Mouse (Mus musculus): ENCODE data around the gene Slc5a1. TPM values are rescaled to one million over a fixed set of nuclear protein-coding genes. Genes with fewer than 3 reads are reported as not detected.

Gene Slc5a1
- 0.14 TPM for polyA plus RNA-seq (2014; fragmentation: Illumina TruSeq; extraction: RNeasy Lipid Tissue Mini Kit (QIAGEN cat#74804); ENCODE audit: low read depth, low replicate concordance)

DNA sequence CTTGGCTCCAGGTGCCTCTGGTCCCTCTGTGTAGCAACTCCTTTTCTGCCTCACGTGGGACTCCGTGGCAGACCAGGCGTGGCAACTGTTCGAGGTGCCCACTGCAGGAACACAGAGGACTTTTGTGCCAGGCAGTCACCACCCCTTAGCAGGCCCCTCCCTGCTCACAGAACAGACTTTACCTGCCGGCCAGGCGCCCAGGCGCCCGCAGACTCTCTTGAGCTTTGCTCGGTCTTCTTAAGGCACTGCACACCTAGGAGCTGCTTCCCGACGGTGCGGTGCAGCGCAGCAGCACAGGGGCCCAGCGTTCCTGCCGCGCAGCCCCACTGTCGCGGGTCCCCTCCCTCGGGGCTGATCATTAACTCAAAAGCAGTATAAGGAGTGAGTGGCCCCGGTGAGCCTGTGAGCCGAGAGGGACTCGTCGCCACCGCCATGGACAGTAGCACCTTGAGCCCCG, at the start of gene Slc5a1:
Slc5a1 (plus strand) TSS at position 195 of the 457 bp plus-strand sequence.

Other genes starting within 250 kb of the Slc5a1 start
- gene Prr14l, start 250.0 kb upstream of the Slc5a1 start, polyA plus RNA-seq (2014; fragmentation: Illumina TruSeq; extraction: RNeasy Lipid Tissue Mini Kit (QIAGEN cat#74804); ENCODE audit: low read depth, low replicate concordance), result 7.6 TPM
- gene Depdc5, start 240.5 kb upstream of the Slc5a1 start, polyA plus RNA-seq (2014; fragmentation: Illumina TruSeq; extraction: RNeasy Lipid Tissue Mini Kit (QIAGEN cat#74804); ENCODE audit: low read depth, low replicate concordance), result 13.4 TPM
- 132 TPM for gene Ywhah, start 85.4 kb upstream of the Slc5a1 start, polyA plus RNA-seq (2014; fragmentation: Illumina TruSeq; extraction: RNeasy Lipid Tissue Mini Kit (QIAGEN cat#74804); ENCODE audit: low read depth, low replicate concordance)
- 9.3 TPM for gene Spon2, start 114.2 kb downstream of the Slc5a1 start, polyA plus RNA-seq (2014; fragmentation: Illumina TruSeq; extraction: RNeasy Lipid Tissue Mini Kit (QIAGEN cat#74804); ENCODE audit: low read depth, low replicate concordance)
- 115 TPM for gene Ctbp1, start 170.8 kb downstream of the Slc5a1 start, polyA plus RNA-seq (2014; fragmentation: Illumina TruSeq; extraction: RNeasy Lipid Tissue Mini Kit (QIAGEN cat#74804); ENCODE audit: low read depth, low replicate concordance)
- gene Maea, start 231.3 kb downstream of the Slc5a1 start, polyA plus RNA-seq (2014; fragmentation: Illumina TruSeq; extraction: RNeasy Lipid Tissue Mini Kit (QIAGEN cat#74804); ENCODE audit: low read depth, low replicate concordance), result 78.6 TPM